Mouse (Mus musculus): Measurements from ENCODE around the gene Zfp111. TPM values are rescaled to one million over a fixed set of nuclear protein-coding genes. Genes with fewer than 3 reads are reported as not detected.
A peak's percentile ranks its signal among the peaks of the same experiment; 100 is the strongest.

Gene Zfp111
- polyA plus RNA-seq, 1 experiment from 2014 or later, result 4.0 TPM

DNA sequence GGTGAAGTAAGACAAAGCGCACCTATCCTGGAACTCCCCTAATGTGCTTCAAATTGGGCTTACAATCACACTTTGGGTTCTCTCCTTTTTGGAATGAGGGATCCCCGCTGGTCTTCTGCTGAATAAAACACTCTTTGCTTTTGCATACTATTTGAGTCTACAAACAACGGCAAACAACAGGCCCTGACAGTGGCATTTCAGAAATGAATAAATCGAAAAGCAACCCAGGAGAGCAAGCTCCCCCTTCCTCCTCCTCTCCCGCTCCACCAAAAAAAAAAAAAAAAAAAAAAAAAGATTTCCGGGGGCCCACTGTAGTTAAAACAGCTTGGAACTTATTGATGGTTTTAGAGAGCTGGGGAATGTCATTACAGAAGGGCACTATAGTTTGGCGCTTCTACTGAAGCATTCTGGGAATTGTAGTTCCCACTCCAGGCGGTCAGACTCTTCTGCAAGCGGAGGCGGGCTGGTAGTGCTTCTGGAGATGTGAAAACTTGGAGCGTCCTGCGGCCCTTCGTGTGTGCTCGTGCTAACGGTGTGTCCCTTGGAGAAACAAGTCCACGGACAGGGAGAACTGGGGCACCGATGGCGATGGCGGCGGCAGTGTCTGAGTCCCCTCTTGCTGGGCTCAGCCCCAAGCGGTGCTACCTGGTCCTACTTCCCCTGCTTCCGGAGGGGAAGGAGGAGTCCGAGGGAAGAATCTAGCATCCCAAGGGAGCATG, 36.5 kb downstream of the Zfp111 start, which contains the start of gene Zfp114:
TSS of gene Zfp114 (plus strand) at position 443 of the 719 bp plus-strand sequence.
- DNase-seq (ENCODE audit: low spot score) (peak; percentile 72), ATAC-seq (ENCODE audit: low FRiP score, low TSS enrichment) (peak; percentile 93)
- H3K9ac ChIP-seq (ENCODE audit: low read length), result peak within 1 kb of the TSS; percentile 56
- no peaks in the 10 kb centered on the region for H3K9me3 ChIP-seq (ENCODE audit: control insufficient read depth, low read length)
- peak within 1 kb of the TSS; percentile 61 for H3K4me3 ChIP-seq (ENCODE audit: low read depth, low read length)
- no peaks in the 10 kb centered on the region for H3K36me3 ChIP-seq (ENCODE audit: control insufficient read depth, insufficient read depth, low read length)
- no peaks in the 10 kb centered on the region for H3K27me3 ChIP-seq (ENCODE audit: control insufficient read depth, insufficient read depth, low read length)
- TF ChIP-seq CTCF (IDR thresholded peaks at IDR 0.05; ENCODE audit: low read depth) (peak; percentile 26), EP300 (optimal IDR thresholded peaks at IDR 0.05) (no peak)
- WGBS, result 12% methylated on average over 23 of the region's 23 CpGs
- H3K4me1 ChIP-seq (replicated peaks; ENCODE audit: control insufficient read depth, insufficient read depth), result no peaks in the 10 kb centered on the region
- peak within 1 kb of the TSS; percentile 50 for H3K4me2 ChIP-seq (replicated peaks; ENCODE audit: low read depth)
- 0 out of 2 replicates have a peak within 1 kb of the TSS, but pooled peaks have one; percentile 30 for H3K27ac ChIP-seq (replicated peaks)

DNA sequence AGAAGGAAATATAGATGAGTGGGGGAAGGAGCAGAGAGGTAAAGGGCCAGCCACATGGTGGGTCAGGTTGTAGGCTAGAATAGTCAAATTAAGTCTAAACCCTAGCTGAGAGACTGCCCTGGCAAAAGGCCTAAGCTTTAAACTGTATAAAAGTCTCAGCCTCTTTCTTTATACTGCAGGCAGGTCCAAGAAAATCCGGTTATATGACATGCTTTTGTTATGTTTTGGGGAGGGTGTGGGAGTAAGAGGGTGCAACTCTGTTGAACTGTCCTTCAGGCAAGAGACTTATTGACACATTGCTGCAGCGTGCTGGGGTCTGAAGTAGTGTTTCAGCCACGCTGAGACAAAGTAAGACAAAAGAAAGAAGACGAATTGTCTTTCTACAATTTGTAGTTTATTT, 39.1 kb downstream of the Zfp111 start:
- DNase-seq (ENCODE audit: low spot score), result no peak
- Histone ChIP-seq H3K9me3 (ENCODE audit: control insufficient read depth, low read length) (no peaks in the 10 kb centered on the region), H3K36me3 (ENCODE audit: control insufficient read depth, insufficient read depth, low read length) (no peaks in the 10 kb centered on the region), H3K4me1 (replicated peaks; ENCODE audit: control insufficient read depth, insufficient read depth) (no peaks in the 10 kb centered on the region), H3K27ac (replicated peaks) (no peak overlapping the region), H3K27me3 (ENCODE audit: control insufficient read depth, insufficient read depth, low read length) (no peaks in the 10 kb centered on the region), H3K4me2 (replicated peaks; ENCODE audit: low read depth) (no peak overlapping the region), H3K4me3 (ENCODE audit: low read depth, low read length) (no peak overlapping the region), H3K9ac (ENCODE audit: low read length) (no peak overlapping the region)
- no peak for TF ChIP-seq CTCF (IDR thresholded peaks at IDR 0.05; ENCODE audit: low read depth)
- TF ChIP-seq EP300 (optimal IDR thresholded peaks at IDR 0.05), result no peak
- no peak for ATAC-seq (ENCODE audit: low FRiP score, low TSS enrichment)
- 44% methylated on average over 4 of the region's 4 CpGs for WGBS

DNA sequence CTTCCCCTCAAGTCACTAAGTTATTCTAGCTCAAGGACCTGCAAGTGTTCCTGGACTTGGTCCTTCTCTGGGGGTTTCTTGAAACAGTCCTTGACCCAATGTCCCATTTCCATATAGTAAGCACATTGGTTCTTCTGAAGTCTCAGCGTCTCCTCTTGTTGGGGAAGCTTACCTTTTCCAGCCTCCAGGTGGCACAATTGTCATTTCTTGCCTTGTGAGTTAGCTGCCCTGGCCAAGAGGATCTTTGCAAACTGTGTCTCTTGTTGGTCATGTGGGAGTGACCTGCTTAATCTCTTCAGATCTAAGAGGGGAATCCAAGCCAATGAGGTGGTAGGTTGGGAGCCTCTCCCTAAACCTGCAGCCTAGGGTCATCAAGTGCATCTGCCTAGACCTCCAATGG, 58.0 kb downstream of the Zfp111 start:
- Histone ChIP-seq H3K4me2 (replicated peaks; ENCODE audit: low read depth) (no peak overlapping the region), H3K27ac (replicated peaks) (no peak overlapping the region), H3K9ac (ENCODE audit: low read length) (no peak overlapping the region), H3K9me3 (ENCODE audit: control insufficient read depth, low read length) (no peaks in the 10 kb centered on the region), H3K27me3 (ENCODE audit: control insufficient read depth, insufficient read depth, low read length) (no peaks in the 10 kb centered on the region), H3K36me3 (ENCODE audit: control insufficient read depth, insufficient read depth, low read length) (no peaks in the 10 kb centered on the region), H3K4me3 (ENCODE audit: low read depth, low read length) (no peak overlapping the region), H3K4me1 (replicated peaks; ENCODE audit: control insufficient read depth, insufficient read depth) (no peaks in the 10 kb centered on the region)
- DNase-seq (ENCODE audit: low spot score), result peak; percentile 28
- WGBS, result 5% methylated on average over 1 of the region's 1 CpGs
- TF ChIP-seq CTCF (IDR thresholded peaks at IDR 0.05; ENCODE audit: low read depth) (peak; percentile 76), EP300 (optimal IDR thresholded peaks at IDR 0.05) (no peak)
- no peak for ATAC-seq (ENCODE audit: low FRiP score, low TSS enrichment)

Other genes with a start within 250 kb of the Zfp111 start
- gene Vmn1r181, start 236.8 kb downstream of the Zfp111 start, polyA plus RNA-seq (2015; fragmentation: Nextera tagmentation; extraction: Ambion mirVana), result 0.04 TPM in 1 of 2 replicates, not detected in the other
- not detected in 2 replicates for gene V1rd19, start 209.8 kb downstream of the Zfp111 start, polyA plus RNA-seq (2015; fragmentation: Nextera tagmentation; extraction: Ambion mirVana)
- 0.01 TPM in 1 of 2 replicates, not detected in the other for gene Vmn1r183, start 158.2 kb downstream of the Zfp111 start, polyA plus RNA-seq (2015; fragmentation: Nextera tagmentation; extraction: Ambion mirVana)
- gene Zfp180, start 129.5 kb downstream of the Zfp111 start, polyA plus RNA-seq (2015; fragmentation: Nextera tagmentation; extraction: Ambion mirVana), result 6.7 and 7.1 TPM in 2 replicates
- 2.2 and 3.4 TPM in 2 replicates for gene Zfp112, start 99.1 kb downstream of the Zfp111 start, polyA plus RNA-seq (2015; fragmentation: Nextera tagmentation; extraction: Ambion mirVana)
- 8.3 TPM in 2 replicates for gene Zfp235, start 77.3 kb downstream of the Zfp111 start, polyA plus RNA-seq (2015; fragmentation: Nextera tagmentation; extraction: Ambion mirVana)
- gene Zfp114, start 36.4 kb downstream of the Zfp111 start, polyA plus RNA-seq (2015; fragmentation: Nextera tagmentation; extraction: Ambion mirVana), result 1.2 and 1.4 TPM in 2 replicates
- gene Zfp109, start 26.1 kb upstream of the Zfp111 start, polyA plus RNA-seq (2015; fragmentation: Nextera tagmentation; extraction: Ambion mirVana), result 1.4 and 1.6 TPM in 2 replicates
- gene Zfp108, start 43.4 kb upstream of the Zfp111 start, polyA plus RNA-seq (2015; fragmentation: Nextera tagmentation; extraction: Ambion mirVana), result 1.8 and 1.9 TPM in 2 replicates
- 4.3 TPM in 2 replicates for gene Zfp93, start 59.0 kb upstream of the Zfp111 start, polyA plus RNA-seq (2015; fragmentation: Nextera tagmentation; extraction: Ambion mirVana)
- gene Zfp61, start 89.8 kb upstream of the Zfp111 start, polyA plus RNA-seq (2015; fragmentation: Nextera tagmentation; extraction: Ambion mirVana), result 12.9 and 13.8 TPM in 2 replicates
- 4.8 and 5.5 TPM in 2 replicates for gene Zfp94, start 105.2 kb upstream of the Zfp111 start, polyA plus RNA-seq (2015; fragmentation: Nextera tagmentation; extraction: Ambion mirVana)
- gene Tescl, start 122.5 kb upstream of the Zfp111 start, polyA plus RNA-seq (2015; fragmentation: Nextera tagmentation; extraction: Ambion mirVana), result 0.15 and 0.42 TPM in 2 replicates
- 196 and 201 TPM in 2 replicates for gene Lypd5, start 137.8 kb upstream of the Zfp111 start, polyA plus RNA-seq (2015; fragmentation: Nextera tagmentation; extraction: Ambion mirVana)
- gene Kcnn4, start 158.8 kb upstream of the Zfp111 start, polyA plus RNA-seq (2015; fragmentation: Nextera tagmentation; extraction: Ambion mirVana), result 15.5 and 17.0 TPM in 2 replicates
- gene Smg9, start 188.2 kb upstream of the Zfp111 start, polyA plus RNA-seq (2015; fragmentation: Nextera tagmentation; extraction: Ambion mirVana), result 14.1 and 14.4 TPM in 2 replicates
- gene Irgc1, start 240.9 kb upstream of the Zfp111 start, polyA plus RNA-seq (2015; fragmentation: Nextera tagmentation; extraction: Ambion mirVana), result 0.05 and 0.10 TPM in 2 replicates